Mouse (Mus musculus) CH12.LX (cell line): ENCODE data around the gene Fut1. TPM values are rescaled to one million over a fixed set of nuclear protein-coding genes. Genes with fewer than 3 reads are reported as not detected.

Experiments used
- DNase-seq: peaks from one replicate; pipeline ENCODE4 v3.0.0-alpha.2; 2013; ENCODE audit errors: extremely low read depth
- H3K27ac ChIP-seq: 2 replicates; pipeline ENCODE4 v1.5.1; 2012; ENCODE audit warnings: low read depth, mild to moderate bottlenecking, control low read depth, moderate library complexity; ENCODE audit not compliant: insufficient read depth
- H3K27me3 ChIP-seq: replicated peaks from 2 replicates; pipeline ENCODE3; 2012; ENCODE audit warnings: inconsistent platforms
- H3K36me3 ChIP-seq, 2 experiments: replicated peaks in 1 of 2; 2 replicates each; pipeline versions ENCODE3 to v1.6.1; 2012; ENCODE audit warnings: inconsistent platforms in 1 of 2, low read length in 1 of 2, mild to moderate bottlenecking in 1 of 2, mixed read lengths in 1 of 2, moderate library complexity in 1 of 2; ENCODE audit not compliant: control insufficient read depth in 1 of 2, insufficient read depth in 1 of 2
- H3K4me1 ChIP-seq, 2 experiments: 2 replicates each; pipeline ENCODE4 v1.6.1; 2012; ENCODE audit warnings: inconsistent platforms in 1 of 2, moderate library complexity in 1 of 2; ENCODE audit not compliant: insufficient read depth in 2 of 2, control insufficient read depth in 1 of 2
- H3K4me2 ChIP-seq: 2 replicates; pipeline ENCODE4 v1.6.1; 2012; ENCODE audit warnings: low read depth, mild to moderate bottlenecking, control low read depth; ENCODE audit not compliant: poor library complexity, insufficient read depth, severe bottlenecking
- H3K4me3 ChIP-seq, 3 experiments: fragments of 150-350 bp in 1 of 3; sonication (generic) in 1 of 3; replicated peaks in 1 of 3; 2 replicates each; pipeline versions ENCODE3 to v1.5.1; 2011 to 2012; ENCODE audit warnings: low read depth in 2 of 3, low read length in 2 of 3, mild to moderate bottlenecking in 2 of 3, moderate library complexity in 2 of 3, control low read depth in 1 of 3, improper control_type of control experiment in 1 of 3, inconsistent platforms in 1 of 3, mixed read lengths in 1 of 3; ENCODE audit not compliant: poor library complexity in 1 of 3
- H3K79me2 ChIP-seq: replicated peaks from 2 replicates; pipeline ENCODE4 v1.6.1; 2012; ENCODE audit warnings: mild to moderate bottlenecking, moderate library complexity; ENCODE audit not compliant: control insufficient read depth, poor library complexity, insufficient read depth, severe bottlenecking; ENCODE audit errors: extremely low read depth
- H3K9ac ChIP-seq: 2 replicates; pipeline ENCODE4 v1.6.1; 2012; ENCODE audit warnings: low read depth, mild to moderate bottlenecking, control low read depth, moderate library complexity; ENCODE audit not compliant: insufficient read depth
- H3K9me3 ChIP-seq: replicated peaks from 2 replicates; pipeline ENCODE3; 2012; ENCODE audit warnings: low read length, inconsistent platforms, mixed read lengths
- BHLHE40 ChIP-seq: IDR thresholded peaks from 2 replicates; pipeline ENCODE4 v1.6.1; 2011; ENCODE audit warnings: mild to moderate bottlenecking, low read depth, low read length, improper control_type of control experiment
- CHD2 ChIP-seq: IDR thresholded peaks from 2 replicates; pipeline ENCODE4 v1.6.1; 2011; ENCODE audit warnings: low read length, improper control_type of control experiment
- CTCF ChIP-seq, 2 experiments: IDR thresholded peaks in 1 of 2; conservative IDR thresholded peaks in 1 of 2; 2 replicates each; pipeline ENCODE4 v1.5.1; 2011 to 2012; ENCODE audit warnings: low read depth in 2 of 2, low read length in 2 of 2, improper control_type of control experiment in 1 of 2, inconsistent platforms in 1 of 2, mild to moderate bottlenecking in 1 of 2, moderate library complexity in 1 of 2
- E2F4 ChIP-seq: IDR thresholded peaks from 2 replicates; pipeline ENCODE4 v1.6.1; 2011; ENCODE audit warnings: low read depth, low read length, improper control_type of control experiment; ENCODE audit not compliant: insufficient replicate concordance
- ELF1 ChIP-seq: IDR thresholded peaks from 2 replicates; pipeline ENCODE4 v1.6.1; 2014; ENCODE audit warnings: low read depth, mild to moderate bottlenecking, inconsistent platforms, low read length, improper control_type of control experiment
- ETS1 ChIP-seq: conservative IDR thresholded peaks from 2 replicates; pipeline ENCODE4 v1.6.1; 2012; ENCODE audit warnings: low read depth, mild to moderate bottlenecking, inconsistent platforms, low read length, improper control_type of control experiment, moderate library complexity
- HCFC1 ChIP-seq: IDR thresholded peaks from 2 replicates; pipeline ENCODE4 v1.6.1; 2012; ENCODE audit warnings: low read depth, mild to moderate bottlenecking, inconsistent platforms, low read length, improper control_type of control experiment
- IRF4 ChIP-seq: IDR thresholded peaks from 2 replicates; pipeline ENCODE4 v1.6.1; 2014; ENCODE audit warnings: low read depth, mild to moderate bottlenecking, inconsistent platforms, low read length, improper control_type of control experiment
- NRF1 ChIP-seq: IDR thresholded peaks from 2 replicates; pipeline ENCODE4 v1.6.1; 2014; ENCODE audit warnings: low read depth, mild to moderate bottlenecking, inconsistent platforms, low read length, improper control_type of control experiment, moderate library complexity
- PAX5 ChIP-seq: IDR thresholded peaks from 2 replicates; pipeline ENCODE4 v1.6.1; 2012; ENCODE audit warnings: low read length, inconsistent platforms, mixed read lengths
- POLR2A ChIP-seq: IDR thresholded peaks from 2 replicates; pipeline ENCODE4 v1.6.1; 2011; ENCODE audit warnings: low read depth, mild to moderate bottlenecking, improper control_type of control experiment, low read length
- RAD21 ChIP-seq: IDR thresholded peaks from 2 replicates; pipeline ENCODE4 v1.6.1; 2011; ENCODE audit warnings: low read depth, mild to moderate bottlenecking, low read length, improper control_type of control experiment, moderate library complexity
- RCOR1 ChIP-seq: conservative IDR thresholded peaks from 2 replicates; pipeline ENCODE4 v1.6.1; 2012; ENCODE audit warnings: low read depth, mild to moderate bottlenecking, inconsistent platforms, low read length, improper control_type of control experiment
- SIN3A ChIP-seq: IDR thresholded peaks from 2 replicates; pipeline ENCODE4 v1.6.1; 2012; ENCODE audit warnings: low read length, improper control_type of control experiment, inconsistent platforms
- UBTF ChIP-seq: IDR thresholded peaks from 2 replicates; pipeline ENCODE4 v1.6.1; 2012; ENCODE audit warnings: low read depth, mild to moderate bottlenecking, inconsistent platforms, low read length, improper control_type of control experiment, moderate library complexity
- ZKSCAN1 ChIP-seq: IDR thresholded peaks from 2 replicates; pipeline ENCODE4 v1.6.1; 2012; ENCODE audit warnings: low read depth, inconsistent platforms, low read length, improper control_type of control experiment, borderline replicate concordance
- dilution Hi-C: fragments of 300-500 bp; cut with MboI; formaldehyde crosslinking; loops from 2 replicates; pipeline ENCODE4 v1.14.3; 2020; ENCODE audit warnings: low sequenced_read_pairs; ENCODE audit not compliant: extremely low pct_unique_long_range_greater_than_20kb, extremely low pct_ligation_motif_present
- in situ Hi-C: fragments of 300-500 bp; cut with MboI; formaldehyde crosslinking; loops from 3 replicates; pipeline ENCODE4 v1.14.3; 2019; ENCODE audit warnings: low sequenced_read_pairs, low pct_ligation_motif_present, low pct_unique_long_range_greater_than_20kb, mixed read lengths
- polyA plus RNA-seq: library from polyadenylated mRNA; unstranded; fragments of >175 nt; gene quantifications from 2 replicates; pipeline ENCODE4 v1.2.1, GENCODE M21; 2012; ENCODE audit warnings: low read depth; ENCODE audit not compliant: insufficient read length
- total RNA-seq, 2 experiments: library from RNA; depleted of rRNA; stranded (reverse); fragments of 300-350 nt in 1 of 2; fragments of >200 nt in 1 of 2; gene quantifications; 2 replicates each; pipeline ENCODE4 v1.2.3; 2012 to 2014

Fut1 gene
- total and polyA plus RNA-seq, 3 experiments = 2.4 to 6.4 (median 2.5) TPM

- no peak overlapping the region for H3K4me2 ChIP-seq
- no peaks in the 10 kb centered on the region for H3K27me3 ChIP-seq
- peaks cover 7 to 10% of the 10 kb centered on the region in 2 experiments for H3K4me1 ChIP-seq
- H3K79me2 ChIP-seq = no peaks in the 10 kb centered on the region
- H3K4me3 ChIP-seq = no peak overlapping the region
- no peak overlapping the region for H3K27ac ChIP-seq
- dilution Hi-C loops (no loop called here), in situ Hi-C loops (no loop called here)
- DNase-seq = no peak
- no peak overlapping the region for H3K9ac ChIP-seq
- peaks cover 29% of the 10 kb centered on the region for H3K9me3 ChIP-seq
- peaks cover 0 to 18% of the 10 kb centered on the region in 2 experiments for H3K36me3 ChIP-seq
- TF ChIP-seq HCFC1 (peak; percentile 44), POLR2A (no peak)
Observed at GRCm38 (mm10) chr7:45630064-45630907, 13.2 kb downstream of the Fut1 start.

DNA sequence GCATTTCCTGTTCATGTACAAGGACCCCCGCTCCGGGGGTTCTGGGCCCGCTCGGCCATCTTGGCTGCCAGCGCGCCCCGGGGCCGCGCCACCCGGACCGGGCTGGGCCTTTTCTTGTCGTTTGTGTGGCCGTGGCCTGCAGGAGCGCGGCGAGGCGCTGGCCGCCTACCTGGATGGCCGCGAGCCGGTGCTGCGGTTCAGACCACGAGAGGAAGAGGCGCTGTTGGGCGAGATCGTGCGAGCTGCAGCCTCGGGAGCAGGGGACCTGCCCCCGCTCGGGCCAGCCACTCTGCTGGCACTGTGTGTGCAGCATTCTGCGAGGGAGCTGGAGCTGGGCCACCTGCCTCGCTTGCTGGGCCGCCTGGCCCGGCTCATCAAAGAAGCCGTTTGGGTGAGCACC lies 15.4 kb downstream of the Fut1 start:
- H3K4me2 ChIP-seq = no peak overlapping the region
- no peak for DNase-seq
- H3K27ac ChIP-seq = no peak overlapping the region
- in situ Hi-C loops = no loop called here
- H3K4me1 ChIP-seq = peaks cover 13 to 31% of the 10 kb centered on the region in 2 experiments
- H3K79me2 ChIP-seq = no peaks in the 10 kb centered on the region
- peaks cover 36% of the 10 kb centered on the region for H3K9me3 ChIP-seq
- H3K27me3 ChIP-seq = no peaks in the 10 kb centered on the region
- H3K4me3 ChIP-seq = no peak overlapping the region
- H3K36me3 ChIP-seq = peaks cover 0 to 24% of the 10 kb centered on the region in 2 experiments
- dilution Hi-C loops = no loop called here
- H3K9ac ChIP-seq = no peak overlapping the region
- TF ChIP-seq ELF1 (no peak), SIN3A (no peak), RCOR1 (no peak), PAX5 (no peak), CHD2 (no peak), UBTF (no peak), ZKSCAN1 (no peak), BHLHE40 (no peak), RAD21 (no peak), ETS1 (no peak), CTCF (conservative IDR thresholded peaks at IDR 0.05 in 1 of 2, IDR thresholded peaks at IDR 0.05 in 1 of 2; ENCODE audit: low read depth in 2 of 2, low read length in 2 of 2) (no peak), IRF4 (no peak), POLR2A (no peak), E2F4 (no peak), HCFC1 (no peak), NRF1 (no peak)
